Mouse (Mus musculus): ENCODE results near the gene Wnt6. TPM values are rescaled to one million over a fixed set of nuclear protein-coding genes. Genes with fewer than 3 reads are reported as not detected.
"Not testable (repeated sequence)": the region's sequence is repeated elsewhere in the genome, so short reads cannot be mapped to it uniquely, and the experiment has no call there.

Gene Wnt6
- polyA plus RNA-seq, 1 experiment from 2014 or later = 7.0 TPM

- WGBS = 8% methylated on average over 5 of the region's 5 CpGs
- no peak overlapping the region for H3K27ac ChIP-seq (ENCODE audit: low read depth, low read length)
- DNase-seq (ENCODE audit: low spot score) (no peak), ATAC-seq (replicated peaks; ENCODE audit: low FRiP score) (no peak)
- no peaks in the 10 kb centered on the region for H3K36me3 ChIP-seq (ENCODE audit: control insufficient read depth, insufficient read depth, low read length)
- peaks cover 29% of the 10 kb centered on the region for H3K4me1 ChIP-seq (replicated peaks; ENCODE audit: control insufficient read depth, insufficient read depth, low read length)
- no peak overlapping the region; the same call in 1 of the 2 replicates for H3K4me2 ChIP-seq (ENCODE audit: low read depth, low read length, severe bottlenecking)
- H3K4me3 ChIP-seq (ENCODE audit: low read depth, low read length) = no peak overlapping the region
- peaks cover 75% of the 10 kb centered on the region for H3K27me3 ChIP-seq (ENCODE audit: control insufficient read depth, insufficient read depth, low read length)
- no peaks in the 10 kb centered on the region for H3K9me3 ChIP-seq (ENCODE audit: control insufficient read depth, low read length)
- no peak overlapping the region for H3K9ac ChIP-seq (ENCODE audit: low read length)
Observed at GRCm38 (mm10) chr1:74805843-74806242, 34.2 kb downstream of the Wnt6 start.

GRCm38 (mm10) chr1:74806360-74807311 lies 34.9 kb downstream of the Wnt6 start:
- Histone ChIP-seq H3K27ac (ENCODE audit: low read depth, low read length) (no peak overlapping the region), H3K27me3 (ENCODE audit: control insufficient read depth, insufficient read depth, low read length) (peaks cover 68% of the 10 kb centered on the region), H3K4me1 (replicated peaks; ENCODE audit: control insufficient read depth, insufficient read depth, low read length) (peaks cover 28% of the 10 kb centered on the region), H3K4me2 (ENCODE audit: low read depth, low read length, severe bottlenecking) (peak overlapping the region; percentile 51), H3K4me3 (ENCODE audit: low read depth, low read length) (peak overlapping the region; percentile 24), H3K9ac (ENCODE audit: low read length) (peak overlapping the region; percentile 33), H3K36me3 (ENCODE audit: control insufficient read depth, insufficient read depth, low read length) (no peaks in the 10 kb centered on the region), H3K9me3 (ENCODE audit: control insufficient read depth, low read length) (no peaks in the 10 kb centered on the region)
- WGBS = under 1% methylated on average over 38 of the region's 38 CpGs
- DNase-seq (ENCODE audit: low spot score) = peak; percentile 75
- peak; percentile 23 for ATAC-seq (replicated peaks; ENCODE audit: low FRiP score)

- Histone ChIP-seq H3K9ac (ENCODE audit: low read length) (no peak overlapping the region), H3K4me3 (ENCODE audit: low read depth, low read length) (no peak overlapping the region), H3K4me1 (replicated peaks; ENCODE audit: control insufficient read depth, insufficient read depth, low read length) (peaks cover 26% of the 10 kb centered on the region), H3K4me2 (ENCODE audit: low read depth, low read length, severe bottlenecking) (peak overlapping the region; percentile 51), H3K27ac (ENCODE audit: low read depth, low read length) (no peak overlapping the region), H3K27me3 (ENCODE audit: control insufficient read depth, insufficient read depth, low read length) (peaks cover 59% of the 10 kb centered on the region), H3K36me3 (ENCODE audit: control insufficient read depth, insufficient read depth, low read length) (no peaks in the 10 kb centered on the region), H3K9me3 (ENCODE audit: control insufficient read depth, low read length) (no peaks in the 10 kb centered on the region)
- peak; percentile 17; the same call in 1 of the 2 replicates for ATAC-seq (replicated peaks; ENCODE audit: low FRiP score)
- 2% methylated on average over 23 of the region's 23 CpGs for WGBS
- no peak for DNase-seq (ENCODE audit: low spot score)
Observed at GRCm38 (mm10) chr1:74807551-74808071, 35.9 kb downstream of the Wnt6 start.

GRCm38 (mm10) chr1:74808078-74808477 lies 36.4 kb downstream of the Wnt6 start:
- ATAC-seq (replicated peaks; ENCODE audit: low FRiP score) = peak; percentile 71
- H3K4me1 ChIP-seq (replicated peaks; ENCODE audit: control insufficient read depth, insufficient read depth, low read length) = peaks cover 25% of the 10 kb centered on the region
- H3K9ac ChIP-seq (ENCODE audit: low read length) = no peak overlapping the region
- no peak overlapping the region for H3K4me3 ChIP-seq (ENCODE audit: low read depth, low read length)
- H3K36me3 ChIP-seq (ENCODE audit: control insufficient read depth, insufficient read depth, low read length) = no peaks in the 10 kb centered on the region
- no peaks in the 10 kb centered on the region for H3K9me3 ChIP-seq (ENCODE audit: control insufficient read depth, low read length)
- H3K27ac ChIP-seq (ENCODE audit: low read depth, low read length) = no peak overlapping the region
- 1% methylated on average over 16 of the region's 16 CpGs for WGBS
- H3K4me2 ChIP-seq (ENCODE audit: low read depth, low read length, severe bottlenecking) = peak overlapping the region; percentile 11
- peaks cover 54% of the 10 kb centered on the region for H3K27me3 ChIP-seq (ENCODE audit: control insufficient read depth, insufficient read depth, low read length)
- DNase-seq (ENCODE audit: low spot score) = peak; percentile 95

- H3K27me3 ChIP-seq (ENCODE audit: control insufficient read depth, insufficient read depth, low read length) = peaks cover 45% of the 10 kb centered on the region
Observed at GRCm38 (mm10) chr1:74809007-74809406, 37.3 kb downstream of the Wnt6 start.

GRCm38 (mm10) chr1:74814931-74815647 lies 43.4 kb downstream of the Wnt6 start:
- Histone ChIP-seq H3K27ac (ENCODE audit: low read depth, low read length) (no peak overlapping the region), H3K4me3 (ENCODE audit: low read depth, low read length) (no peak overlapping the region), H3K27me3 (ENCODE audit: control insufficient read depth, insufficient read depth, low read length) (no peaks in the 10 kb centered on the region), H3K9ac (ENCODE audit: low read length) (no peak overlapping the region), H3K9me3 (ENCODE audit: control insufficient read depth, low read length) (no peaks in the 10 kb centered on the region), H3K4me2 (ENCODE audit: low read depth, low read length, severe bottlenecking) (no peak overlapping the region), H3K36me3 (ENCODE audit: control insufficient read depth, insufficient read depth, low read length) (no peaks in the 10 kb centered on the region), H3K4me1 (replicated peaks; ENCODE audit: control insufficient read depth, insufficient read depth, low read length) (no peaks in the 10 kb centered on the region)
- ATAC-seq (replicated peaks; ENCODE audit: low FRiP score) = no peak
- DNase-seq (ENCODE audit: low spot score) = no peak
- WGBS = 79% methylated on average over 9 of the region's 9 CpGs

More at GRCm38 (mm10) chr1:74809007-74809406, 37.3 kb downstream of the Wnt6 start:
- no peak for ATAC-seq (replicated peaks; ENCODE audit: low FRiP score)
- no peak overlapping the region for H3K27ac ChIP-seq (ENCODE audit: low read depth, low read length)
- H3K36me3 ChIP-seq (ENCODE audit: control insufficient read depth, insufficient read depth, low read length) = no peaks in the 10 kb centered on the region
- H3K9ac ChIP-seq (ENCODE audit: low read length) = no peak overlapping the region
- 59% methylated on average over 10 of the region's 10 CpGs for WGBS
- H3K4me2 ChIP-seq (ENCODE audit: low read depth, low read length, severe bottlenecking) = no peak overlapping the region
- no peak overlapping the region for H3K4me3 ChIP-seq (ENCODE audit: low read depth, low read length)
- no peak for DNase-seq (ENCODE audit: low spot score)
- peaks cover 21% of the 10 kb centered on the region for H3K4me1 ChIP-seq (replicated peaks; ENCODE audit: control insufficient read depth, insufficient read depth, low read length)
- H3K9me3 ChIP-seq (ENCODE audit: control insufficient read depth, low read length) = no peaks in the 10 kb centered on the region

- not testable (repeated sequence) for H3K4me3 ChIP-seq (ENCODE audit: low read depth, low read length); H3K27me3 ChIP-seq (ENCODE audit: control insufficient read depth, insufficient read depth, low read length); H3K27ac ChIP-seq (ENCODE audit: low read depth, low read length); H3K4me2 ChIP-seq (ENCODE audit: low read depth, low read length, severe bottlenecking); H3K4me1 ChIP-seq (replicated peaks; ENCODE audit: control insufficient read depth, insufficient read depth, low read length); H3K9ac ChIP-seq (ENCODE audit: low read length); H3K9me3 ChIP-seq (ENCODE audit: control insufficient read depth, low read length); DNase-seq (ENCODE audit: low spot score); ATAC-seq (replicated peaks; ENCODE audit: low FRiP score); H3K36me3 ChIP-seq (ENCODE audit: control insufficient read depth, insufficient read depth, low read length)
- WGBS = 91% methylated on average over 6 of the region's 6 CpGs
Observed at GRCm38 (mm10) chr1:74815965-74816364, 44.3 kb downstream of the Wnt6 start.

GRCm38 (mm10) chr1:74816612-74817199 lies 45.0 kb downstream of the Wnt6 start:
- Histone ChIP-seq H3K4me1 (replicated peaks; ENCODE audit: control insufficient read depth, insufficient read depth, low read length) (no peaks in the 10 kb centered on the region), H3K4me2 (ENCODE audit: low read depth, low read length, severe bottlenecking) (peak overlapping the region; percentile 61), H3K9ac (ENCODE audit: low read length) (peak overlapping the region; percentile 84), H3K36me3 (ENCODE audit: control insufficient read depth, insufficient read depth, low read length) (no peaks in the 10 kb centered on the region), H3K4me3 (ENCODE audit: low read depth, low read length) (peak overlapping the region; percentile 52), H3K9me3 (ENCODE audit: control insufficient read depth, low read length) (no peaks in the 10 kb centered on the region), H3K27ac (ENCODE audit: low read depth, low read length) (peak overlapping the region; percentile 62), H3K27me3 (ENCODE audit: control insufficient read depth, insufficient read depth, low read length) (no peaks in the 10 kb centered on the region)
- ATAC-seq (replicated peaks; ENCODE audit: low FRiP score) (peak; percentile 88), DNase-seq (ENCODE audit: low spot score) (peak; percentile 95)
- 7% methylated on average over 38 of the region's 38 CpGs for WGBS
